Mouse (Mus musculus) layer of hippocampus, adult 11-12 months (tissue): Measurements from ENCODE around the gene 4931414P19Rik.

Source experiments
- DNase-seq: peaks from one replicate; pipeline ENCODE4 v3.0.0; 2022; ENCODE audit warnings: low spot score

4931414P19Rik gene

DNA sequence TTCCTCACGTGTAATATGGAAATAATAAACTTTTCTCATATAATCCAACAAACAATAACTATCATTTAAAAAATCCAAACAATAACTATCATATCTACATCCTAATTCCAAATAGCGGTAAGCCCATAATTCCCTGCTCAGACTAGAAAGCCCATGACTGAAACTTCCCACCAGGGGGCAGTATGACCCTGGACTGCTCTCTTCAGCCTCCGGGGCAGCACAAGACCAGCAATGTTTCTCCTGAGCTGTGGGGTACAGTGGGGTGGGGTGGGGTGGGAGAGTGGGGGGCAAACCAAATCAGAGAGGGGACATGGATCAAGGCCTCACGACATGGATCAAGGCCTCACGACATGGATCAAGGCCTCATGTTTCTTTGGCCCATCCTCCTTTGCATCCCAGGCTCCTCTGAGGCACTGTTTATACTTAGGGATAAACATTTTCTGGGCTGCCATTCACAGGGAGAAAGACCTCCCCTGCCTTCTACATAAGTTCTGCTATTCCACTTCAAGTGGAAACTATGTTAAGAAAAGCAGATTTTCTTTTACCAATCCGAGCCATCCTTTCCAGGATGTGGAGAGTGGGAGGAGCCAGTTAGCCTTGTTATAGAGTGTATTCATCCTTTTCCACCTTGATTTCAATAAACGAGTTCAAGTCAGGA, 22.0 kb downstream of the 4931414P19Rik start:
- DNase-seq = peak; percentile 58

DNA sequence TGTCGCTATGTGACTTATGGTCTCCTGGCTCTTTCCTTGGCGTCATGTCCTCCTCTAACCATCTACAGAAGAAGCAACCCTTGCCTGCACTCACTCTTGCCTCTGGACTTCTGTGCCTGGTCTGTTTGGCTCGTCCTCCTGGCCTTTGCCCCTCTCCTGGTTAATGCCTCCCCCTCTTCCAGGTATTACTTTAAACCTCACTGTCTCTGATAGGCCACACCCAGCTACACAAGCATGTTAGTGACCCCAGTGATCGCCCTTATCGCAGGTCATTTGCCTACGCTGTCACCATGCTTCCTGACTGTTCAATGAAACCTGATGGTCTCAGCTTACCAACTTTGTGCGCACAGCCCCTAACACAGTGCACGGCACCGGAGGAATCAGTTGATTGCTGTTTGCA, 23.3 kb downstream of the 4931414P19Rik start:
- no peak for DNase-seq

DNA sequence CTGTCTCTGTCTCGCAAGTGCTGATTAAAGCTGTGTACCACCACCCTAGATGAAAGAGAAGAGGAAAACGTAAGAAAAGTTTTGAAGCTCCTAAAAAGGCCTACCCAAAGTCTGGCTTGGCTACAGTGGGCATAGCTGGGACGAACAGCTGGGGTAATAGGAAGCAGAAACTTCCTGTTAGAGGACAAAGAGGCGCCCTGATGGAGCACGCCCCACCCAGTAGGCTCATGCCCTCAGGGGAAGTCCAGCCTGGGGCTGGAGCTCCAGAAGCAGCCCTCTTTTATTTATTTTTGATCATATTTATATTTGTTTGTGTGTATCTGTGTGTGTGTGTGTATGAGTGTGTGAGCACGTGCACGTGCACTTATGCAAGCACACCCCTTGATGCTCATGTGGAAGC, 26.2 kb downstream of the 4931414P19Rik start:
- no peak for DNase-seq

DNA sequence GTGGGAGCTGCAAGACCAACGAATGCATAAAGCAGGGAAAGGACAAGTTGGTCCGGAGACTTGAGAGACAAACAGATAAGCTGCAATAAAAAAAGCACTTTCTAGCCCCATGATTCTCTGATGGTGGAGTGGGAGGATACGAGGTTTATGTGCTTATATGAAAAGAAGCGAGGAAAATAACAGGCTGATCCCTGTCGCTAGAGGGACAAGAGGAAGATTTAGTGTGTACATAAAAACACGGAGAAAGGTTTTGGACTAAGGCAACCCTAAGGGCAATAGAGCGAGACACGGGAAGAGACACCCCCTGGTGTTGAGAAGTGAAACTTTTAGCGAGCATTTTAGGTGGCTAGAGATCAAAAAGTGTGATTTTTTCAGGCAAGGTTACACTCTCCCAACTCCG, 27.7 kb downstream of the 4931414P19Rik start:
- no peak for DNase-seq

DNA sequence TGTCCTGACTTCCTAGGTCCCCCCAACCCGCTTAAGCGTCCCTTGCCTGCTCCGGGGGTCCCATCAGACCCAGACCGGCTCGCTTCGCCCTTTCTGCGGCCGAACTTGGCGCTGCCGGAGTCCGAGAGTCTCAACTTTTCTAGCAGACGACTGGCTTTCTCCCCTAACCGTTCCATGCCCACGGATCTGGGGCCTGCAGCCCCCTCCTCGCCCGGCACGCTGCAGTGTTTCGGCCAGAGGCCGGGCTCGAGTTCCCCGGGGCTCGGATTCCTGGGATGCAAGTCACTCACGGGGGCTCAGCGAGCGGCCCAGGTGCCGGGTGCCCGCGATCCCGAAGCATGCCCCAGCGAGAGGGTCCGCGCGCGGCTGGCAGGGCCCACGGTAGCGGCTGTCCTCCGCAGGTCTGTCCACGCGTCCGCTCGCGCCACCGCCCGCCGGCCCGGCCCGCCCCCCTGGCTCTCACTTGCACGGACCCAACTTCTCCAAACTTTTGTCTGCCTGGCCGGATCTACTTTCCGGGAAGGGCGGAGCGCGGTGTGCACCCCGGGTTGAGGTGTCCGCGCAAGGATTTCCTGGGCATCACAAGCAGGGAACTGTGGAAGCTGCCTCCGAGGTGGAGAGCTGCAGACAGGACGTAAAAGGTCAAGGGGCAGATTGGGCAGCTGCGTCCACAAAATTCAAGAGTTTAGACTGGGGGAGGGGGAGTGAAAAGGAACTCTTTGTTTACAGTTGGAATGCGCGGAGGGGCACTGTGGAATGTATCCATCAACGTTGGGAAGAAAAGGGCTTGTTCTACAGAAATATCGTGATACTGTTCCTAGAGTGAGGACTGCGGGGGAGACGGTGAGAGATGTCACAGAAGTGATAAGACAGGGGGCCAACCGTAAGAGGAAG, 28.5 kb downstream of the 4931414P19Rik start, which contains the start of gene Ajuba:
TSS of gene Ajuba (minus strand) at position 470 of the 894 bp plus-strand sequence.
- DNase-seq = peak; percentile 76

DNA sequence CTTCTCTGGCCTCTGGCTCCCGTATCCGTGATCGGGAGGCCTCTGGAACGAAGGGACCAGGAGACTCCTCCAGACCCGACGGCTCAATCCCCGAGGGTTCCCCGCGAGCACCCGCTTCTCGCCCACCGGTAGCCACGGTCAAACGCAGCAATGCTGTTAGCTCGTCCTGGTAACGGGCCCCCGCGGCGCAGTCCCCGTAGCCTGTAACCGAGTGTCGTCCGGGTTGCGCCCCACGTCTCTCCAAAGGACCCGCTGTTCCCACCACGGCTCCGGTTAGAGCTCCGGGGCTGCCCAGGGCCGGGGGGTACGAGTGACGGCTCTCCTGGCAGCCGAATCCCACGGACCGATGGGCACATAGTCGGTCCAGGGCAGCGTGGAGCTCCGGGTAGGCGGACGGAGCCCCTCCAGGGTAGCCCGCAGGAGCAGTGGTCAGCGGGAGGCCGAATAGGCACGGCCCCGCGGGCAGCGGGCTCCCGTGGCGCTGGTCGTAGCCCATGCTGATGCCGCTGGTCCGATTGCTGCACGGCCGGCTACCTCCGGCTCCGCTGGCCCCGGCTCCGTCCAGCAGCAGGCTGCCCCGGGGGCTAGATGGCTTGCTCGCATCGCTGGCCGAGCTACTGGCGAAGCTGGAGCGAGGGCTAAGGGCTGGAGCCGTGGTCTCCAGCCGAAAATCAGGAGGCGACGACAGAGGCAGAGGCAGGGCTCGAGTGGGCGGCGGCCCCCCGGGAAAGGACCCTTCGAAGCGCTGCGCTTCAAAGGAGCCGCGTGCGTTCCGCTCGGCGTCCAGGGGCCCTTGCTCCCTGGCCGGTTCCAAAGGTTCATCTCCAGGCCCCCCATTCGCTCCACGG, 29.3 kb downstream of the 4931414P19Rik start:
- no peak for DNase-seq

DNA sequence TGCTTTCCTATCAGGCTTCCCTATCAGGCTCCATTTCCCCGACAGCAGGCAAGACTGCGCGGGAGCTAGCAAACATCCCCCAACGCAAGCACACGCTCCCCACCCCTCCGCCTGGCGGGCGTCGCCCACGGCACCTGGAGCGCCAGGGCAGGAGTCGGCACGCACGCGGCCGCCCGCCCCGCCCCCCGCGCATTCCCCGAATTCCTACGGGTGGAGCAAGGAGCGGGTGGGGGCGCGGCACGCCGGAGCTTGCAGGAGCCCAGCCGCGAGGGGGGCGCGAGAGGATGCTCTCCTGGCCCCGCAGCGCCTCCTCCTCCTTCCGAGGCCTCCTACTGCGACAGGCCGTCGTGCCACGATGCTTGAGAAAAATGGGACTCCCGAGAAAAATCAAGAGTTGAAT, 30.2 kb downstream of the 4931414P19Rik start:
- DNase-seq = no peak

DNA sequence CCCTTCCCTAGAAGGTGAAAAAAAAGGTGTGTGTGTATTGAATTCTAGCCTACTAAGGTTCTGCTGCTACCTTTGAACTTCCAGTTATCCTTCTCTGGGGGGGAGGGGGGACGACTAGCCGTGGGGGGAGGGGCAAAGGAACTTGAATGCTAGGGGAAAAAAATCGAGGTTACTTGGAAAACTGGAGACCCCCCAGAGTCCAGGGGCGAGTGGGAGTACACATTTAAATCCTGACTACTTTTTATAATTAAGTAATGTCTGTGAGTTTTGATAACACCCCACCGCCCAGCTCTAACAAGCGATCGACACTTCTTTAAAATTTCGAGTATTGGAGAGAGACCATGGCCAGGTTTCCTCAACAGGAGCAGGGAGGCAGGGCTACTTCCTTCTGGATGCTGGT, 30.8 kb downstream of the 4931414P19Rik start:
- no peak for DNase-seq

DNA sequence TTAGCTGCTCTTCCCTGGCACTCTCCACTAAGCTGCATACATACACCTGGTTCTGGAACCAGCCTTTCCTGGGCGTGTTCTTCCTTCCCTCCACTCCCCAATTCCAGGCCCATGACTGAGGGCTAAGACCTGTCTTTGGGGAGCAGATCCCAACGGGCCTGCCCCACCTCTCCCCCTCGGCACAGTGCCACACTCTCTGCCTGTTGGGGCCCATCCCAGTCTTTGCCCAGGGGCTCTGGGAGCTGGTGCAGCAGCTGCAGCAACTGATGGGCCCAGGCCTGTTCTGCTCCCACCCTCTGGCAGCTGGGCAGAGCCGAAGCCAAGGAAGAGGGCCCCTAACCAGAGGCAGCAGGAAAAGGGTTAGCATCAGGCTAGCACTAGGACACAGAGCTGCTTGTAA, 31.5 kb downstream of the 4931414P19Rik start:
- DNase-seq = no peak

DNA sequence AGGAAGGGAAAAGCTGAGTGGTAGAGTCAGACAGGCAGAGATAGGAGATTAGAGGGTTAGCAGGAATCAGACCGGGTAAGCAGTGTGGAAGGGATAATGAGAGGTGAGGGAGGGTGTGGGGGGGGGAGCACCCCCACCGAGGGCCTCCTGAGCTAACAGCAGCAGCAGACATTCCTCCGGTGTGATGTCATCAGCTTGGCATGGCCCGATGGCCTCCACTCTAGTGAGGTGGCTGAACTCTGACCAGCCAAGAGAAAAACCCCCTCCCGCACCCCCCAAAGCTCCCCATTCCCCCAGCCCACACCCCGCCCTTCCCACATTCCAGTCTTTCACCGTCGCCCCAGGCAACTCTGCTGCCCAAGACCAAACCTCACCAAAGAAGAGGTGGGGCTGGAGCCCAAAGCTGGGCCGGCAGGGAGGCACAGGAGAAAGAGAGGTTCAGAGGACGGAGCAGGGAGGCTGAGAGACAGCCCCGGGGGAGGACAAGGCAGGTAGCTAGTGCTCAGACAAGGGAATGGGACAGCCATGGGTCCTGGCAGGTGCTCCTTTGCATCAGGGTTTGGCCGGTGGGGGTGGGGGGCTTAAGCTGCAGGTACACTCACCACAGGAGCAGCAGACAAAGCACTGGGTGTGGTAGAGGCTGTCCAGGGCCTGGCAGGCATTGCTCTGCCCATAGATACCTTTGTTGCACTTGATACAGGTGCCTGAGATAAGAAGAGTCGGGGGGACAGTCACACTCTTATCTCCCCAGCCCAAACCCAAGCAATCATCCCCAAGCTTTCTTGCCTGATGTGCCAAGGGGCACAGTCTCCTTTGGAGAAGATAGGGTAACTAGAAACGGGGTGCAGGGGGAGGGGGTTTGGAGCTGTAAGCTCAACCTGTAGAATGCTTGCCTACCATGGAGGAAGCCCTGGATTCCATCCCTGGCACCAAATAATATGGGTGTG, 32.7 kb downstream of the 4931414P19Rik start:
- DNase-seq = no peak

DNA sequence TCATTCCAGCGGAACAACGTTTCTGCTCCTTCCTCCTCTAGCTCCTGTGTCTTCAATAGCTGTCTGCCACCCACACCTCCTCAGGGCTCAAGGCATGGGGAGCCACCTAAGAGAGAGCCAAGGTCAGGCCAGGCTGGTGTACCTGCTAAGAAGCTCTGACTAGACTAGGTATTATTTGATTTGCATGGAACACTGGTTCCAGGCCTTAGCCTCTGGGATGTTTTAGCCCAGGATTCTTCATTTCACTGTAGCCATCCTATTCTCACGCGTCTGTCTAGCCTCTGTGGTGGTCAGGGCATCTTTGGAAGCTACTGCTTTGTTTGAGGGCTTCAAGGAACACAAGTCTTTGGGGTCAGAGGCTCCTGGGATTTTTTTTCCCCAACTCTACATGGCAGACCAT, 33.7 kb downstream of the 4931414P19Rik start:
- no peak for DNase-seq

DNA sequence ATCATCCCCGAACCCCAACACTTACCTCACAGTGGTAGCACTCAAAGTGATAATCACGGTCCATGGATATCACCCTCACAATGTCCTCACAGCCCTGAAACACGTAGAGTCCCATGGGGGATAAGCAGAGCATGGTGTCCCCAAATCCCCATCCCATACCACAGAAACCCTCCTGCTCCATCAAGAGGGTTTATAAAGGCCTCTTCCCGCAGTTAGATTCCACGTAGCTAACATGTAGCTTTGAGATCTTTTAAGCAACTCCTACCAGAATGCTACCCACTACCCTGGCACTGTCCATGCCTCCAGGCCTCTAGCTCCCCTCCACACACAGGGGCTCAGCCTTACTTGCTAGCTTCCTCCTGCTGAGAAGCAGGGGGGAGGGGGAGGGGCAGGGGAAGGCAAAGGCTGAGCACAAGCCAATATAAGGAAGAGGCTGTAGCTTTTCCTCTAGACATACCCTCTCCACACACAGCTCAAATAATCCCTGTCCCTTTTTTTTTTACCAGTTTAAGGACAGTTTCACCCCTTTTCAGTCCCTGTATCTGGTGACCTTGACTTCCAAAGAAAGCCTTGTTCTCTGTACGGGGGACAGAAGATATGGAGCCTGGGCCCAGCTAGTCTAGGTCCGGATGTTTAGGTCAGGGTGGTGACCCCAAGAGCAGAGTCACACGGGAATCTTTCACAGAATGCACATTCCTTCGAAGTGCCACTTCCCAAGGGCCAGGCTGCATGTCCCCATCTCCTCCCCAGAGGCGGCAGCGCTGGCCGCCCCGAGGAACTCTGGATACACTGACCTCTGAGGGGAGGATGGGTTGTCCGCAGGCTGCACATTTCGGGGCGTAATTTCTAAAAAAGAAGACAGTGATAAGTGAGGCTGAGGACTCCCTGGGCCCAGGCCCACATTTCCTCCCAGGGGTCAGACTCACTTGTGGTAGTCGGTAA, 36.1 kb downstream of the 4931414P19Rik start:
- no peak for DNase-seq

DNA sequence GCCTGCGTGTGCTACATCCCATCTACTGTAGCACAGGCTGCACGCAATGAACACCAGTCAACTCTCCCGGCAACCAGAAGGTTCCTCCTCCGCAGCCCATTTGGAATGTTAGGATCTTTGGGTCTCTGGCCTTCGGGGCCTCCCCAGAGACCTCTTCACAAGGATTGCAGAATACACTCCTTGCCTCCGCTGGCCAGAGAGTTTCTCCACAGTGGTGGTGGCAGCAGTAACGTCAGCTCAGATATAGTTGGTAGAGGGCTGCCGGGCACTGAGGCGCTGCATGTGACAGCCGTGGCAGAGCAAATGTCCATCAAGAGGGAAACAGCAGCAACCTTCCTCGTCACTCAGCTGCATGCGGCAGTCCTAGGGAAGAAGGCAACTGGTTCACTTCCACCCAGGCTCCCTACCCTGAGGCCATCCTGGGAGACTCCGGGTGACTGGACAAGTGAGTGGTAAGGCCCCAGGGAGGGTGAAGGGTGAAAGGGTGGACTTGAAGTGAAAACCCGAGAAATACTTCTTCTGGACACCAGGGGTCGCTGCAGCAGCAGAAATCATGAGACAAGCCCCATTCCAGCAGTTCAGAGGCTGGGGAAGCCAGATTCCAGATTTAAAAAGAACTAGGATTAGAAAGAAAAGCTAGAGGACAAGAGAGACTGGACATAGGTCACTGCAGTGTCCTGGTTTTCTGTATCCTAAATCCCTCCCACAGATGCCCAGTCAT, 36.9 kb downstream of the 4931414P19Rik start:
- DNase-seq = peak; percentile 76

DNA sequence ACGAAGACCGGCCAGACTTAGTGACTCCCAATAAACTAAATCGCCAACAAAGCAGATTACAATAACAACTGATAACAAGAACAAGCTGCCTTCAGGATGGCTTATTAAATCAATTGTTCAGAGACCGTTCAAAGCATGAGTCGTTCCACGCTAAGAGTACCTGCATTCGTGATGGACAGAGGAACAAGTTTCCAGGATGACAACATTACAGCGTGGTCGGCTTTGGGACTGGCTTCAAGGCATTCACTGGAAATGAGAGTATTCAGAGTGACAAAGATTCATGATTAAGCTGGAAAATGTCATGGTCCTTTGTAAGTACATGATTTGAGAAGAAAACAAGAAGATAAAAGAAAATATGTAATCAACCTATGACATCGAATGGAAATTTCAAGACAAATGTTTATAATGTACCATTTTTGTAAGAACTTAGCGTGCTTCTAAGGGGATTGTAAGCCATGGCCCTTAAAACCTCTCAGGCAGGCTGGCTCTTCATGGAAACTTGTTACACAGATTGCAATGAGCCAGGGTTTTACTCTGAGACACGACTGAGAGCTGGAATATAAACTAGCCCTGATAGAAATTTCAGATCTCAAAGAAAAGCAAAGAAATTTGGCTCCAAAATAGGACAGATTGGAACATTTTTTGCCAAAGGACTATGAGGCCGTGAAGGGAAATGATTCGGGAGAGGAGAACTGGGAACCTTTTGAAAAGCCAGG, 45.1 kb downstream of the 4931414P19Rik start:
- no peak for DNase-seq

DNA sequence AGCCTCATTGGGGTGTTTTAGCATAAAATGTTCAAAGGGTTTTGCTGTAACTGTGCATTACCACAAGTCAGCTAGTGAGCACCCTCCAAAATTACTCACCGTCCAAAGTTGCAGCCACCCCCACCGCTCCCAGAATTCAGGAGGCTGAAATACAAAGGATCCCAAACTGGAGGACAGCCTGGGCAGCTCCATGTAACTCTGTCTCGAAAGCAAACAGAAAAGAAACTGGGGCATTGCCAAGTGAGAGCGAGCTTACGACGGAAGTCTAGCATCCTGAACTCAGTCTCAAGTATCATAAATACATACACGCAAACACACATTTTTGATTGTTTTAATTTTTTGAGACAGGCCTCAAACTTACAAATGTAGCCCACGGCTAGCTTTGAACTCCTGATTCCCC, 48.5 kb downstream of the 4931414P19Rik start:
- DNase-seq = no peak

DNA sequence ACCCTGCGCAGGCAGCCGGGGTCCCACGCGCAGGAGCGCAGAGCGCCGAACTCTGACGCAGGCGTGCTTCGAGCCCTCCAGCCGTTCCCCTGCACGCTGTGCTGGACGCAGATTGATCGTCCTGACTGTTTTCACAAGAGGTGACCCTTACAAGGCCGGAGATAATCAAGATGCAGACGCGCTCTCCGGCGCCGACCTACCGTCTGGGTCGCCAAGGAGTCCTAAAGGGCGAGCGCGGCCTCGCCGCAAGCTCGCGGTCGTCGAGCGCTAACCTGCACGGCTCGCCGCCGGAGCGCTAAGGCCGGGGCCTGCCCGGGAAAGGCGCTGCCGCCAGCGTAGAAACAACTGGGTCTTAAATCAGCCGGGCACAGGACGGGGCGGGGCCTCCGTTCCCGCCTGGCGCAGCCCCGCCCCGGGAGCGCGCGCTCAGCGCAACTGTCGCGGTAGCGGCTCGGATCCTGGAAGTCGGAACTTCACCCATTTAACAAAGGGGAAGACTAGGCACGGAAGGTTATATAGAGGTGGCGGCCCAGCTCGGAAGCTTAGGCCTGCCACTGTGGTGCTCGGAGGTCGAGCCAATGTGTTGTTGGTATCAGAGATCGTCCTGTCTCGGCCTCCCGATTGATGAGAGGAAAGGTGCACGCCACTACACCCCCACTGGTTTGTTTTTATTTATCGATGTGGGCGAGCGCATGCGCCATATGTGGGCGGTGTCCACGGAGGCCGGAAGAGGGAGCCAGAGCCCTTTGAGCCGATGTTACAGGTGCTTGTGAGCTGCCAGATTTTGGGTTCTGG, 51.6 kb downstream of the 4931414P19Rik start, which contains the start of gene Haus4:
TSS of gene Haus4 (minus strand) at position 642 of the 795 bp plus-strand sequence.
- DNase-seq = peak; percentile 62

DNA sequence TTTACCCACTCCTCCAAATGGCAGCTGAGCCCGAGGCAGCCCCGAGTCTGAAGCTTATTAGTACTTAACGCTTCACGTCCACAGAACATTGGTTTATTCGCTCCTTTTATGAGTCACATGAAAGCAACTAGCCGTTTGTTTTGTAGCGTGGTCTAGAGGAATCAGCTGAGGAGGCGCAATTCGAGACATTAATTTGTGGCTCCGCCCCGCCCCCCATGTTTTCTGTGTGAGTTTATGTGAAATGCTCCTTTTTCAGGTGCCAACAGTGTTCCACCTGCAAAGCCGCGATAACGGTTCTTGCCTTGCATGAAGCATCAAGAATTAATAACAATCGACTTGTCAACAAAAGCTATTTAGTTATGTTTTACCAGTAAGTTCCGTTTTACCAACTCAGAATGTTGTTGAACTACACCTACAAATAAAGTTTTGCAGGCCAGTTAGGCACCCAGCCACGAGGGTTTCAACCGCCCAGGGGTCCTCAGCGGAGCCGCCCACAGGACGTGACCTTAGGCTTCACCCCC, 52.3 kb downstream of the 4931414P19Rik start:
- DNase-seq = no peak

DNA sequence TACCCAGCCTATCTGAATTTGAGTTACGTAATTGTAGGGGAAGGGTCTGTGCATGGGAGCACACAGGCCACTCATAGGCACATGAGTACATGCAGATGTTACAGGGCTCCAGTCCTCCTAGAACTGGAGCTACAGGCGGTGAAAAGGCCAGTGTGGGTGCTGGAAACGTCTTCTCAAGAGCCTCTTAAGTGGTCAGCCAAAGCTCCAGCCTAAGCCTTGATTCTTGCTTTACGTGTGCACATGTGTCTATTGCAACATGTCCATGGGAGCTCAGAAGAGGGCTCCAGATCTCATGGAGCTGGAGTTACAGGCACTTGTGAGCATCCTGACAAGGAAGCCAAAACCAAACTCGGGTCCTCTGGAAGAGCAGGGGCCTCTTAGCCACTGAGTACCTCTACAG, 61.1 kb downstream of the 4931414P19Rik start:
- DNase-seq = no peak
